Mouse (Mus musculus) liver, embryonic 11.5 days (tissue): ENCODE data around the gene 4930503B20Rik. TPM values are rescaled to one million over a fixed set of nuclear protein-coding genes. Genes with fewer than 3 reads are reported as not detected.

Experiments
- ATAC-seq: fragments of 200-750 bp; cut with Nextera tagmentation; replicated peaks from 2 replicates; pipeline ENCODE4 v1.8.0; 2017; ENCODE audit warnings: moderate number of reproducible peaks, mild to moderate bottlenecking, moderate TSS enrichment, moderate library complexity; ENCODE audit not compliant: low FRiP score
- DNase-seq: peaks from one replicate; pipeline ENCODE4 v3.0.0-alpha.2; 2017; ENCODE audit warnings: low spot score
- H3K27ac ChIP-seq: fragments of 300-500 bp; sonication (generic); 2 replicates; pipeline ENCODE4 v1.5.1; 2014; ENCODE audit warnings: mild to moderate bottlenecking, low read depth, low read length, control low read depth
- H3K27me3 ChIP-seq: fragments of 300-500 bp; sonication (generic); replicated peaks from 2 replicates; pipeline ENCODE4 v1.6.1; 2014; ENCODE audit warnings: low read length, mixed read lengths; ENCODE audit not compliant: control insufficient read depth, insufficient read depth
- H3K36me3 ChIP-seq: fragments of 300-500 bp; sonication (generic); 2 replicates; pipeline ENCODE4 v1.6.1; 2014; ENCODE audit warnings: mild to moderate bottlenecking, low read length, moderate library complexity, mixed read lengths; ENCODE audit not compliant: control insufficient read depth, insufficient read depth
- H3K4me1 ChIP-seq: fragments of 300-500 bp; sonication (generic); replicated peaks from 2 replicates; pipeline ENCODE4 v1.6.1; 2014; ENCODE audit warnings: low read length, mixed read lengths; ENCODE audit not compliant: control insufficient read depth, insufficient read depth
- H3K4me2 ChIP-seq: fragments of 300-500 bp; sonication (generic); 2 replicates; pipeline ENCODE4 v1.6.1; 2014; ENCODE audit warnings: mild to moderate bottlenecking, control low read depth, moderate library complexity
- H3K4me3 ChIP-seq: fragments of 300-500 bp; sonication (generic); 2 replicates; pipeline ENCODE4 v1.5.1; 2014; ENCODE audit warnings: low read depth, low read length, control low read depth
- H3K9ac ChIP-seq: fragments of 300-500 bp; sonication (generic); 2 replicates; pipeline ENCODE4 v1.6.1; 2014; ENCODE audit warnings: low read depth, low read length, control low read depth
- H3K9me3 ChIP-seq: fragments of 300-500 bp; sonication (generic); 2 replicates; pipeline ENCODE4 v1.6.1; 2016; ENCODE audit warnings: low read length, inconsistent platforms, mixed read lengths; ENCODE audit not compliant: control insufficient read depth
- WGBS: fragments of 180-500 bp; shearing (Covaris S2); extraction: QIAGEN DNeasy Blood & Tissue Kit; methylation state at CpG from one replicate; pipeline ENCODE4 v1.1.7; 2014; 5-methylcytosine and 5-hydroxymethylcytosine counted together
- polyA plus RNA-seq: library from polyadenylated mRNA; unstranded; fragments of >200 nt; fragmentation: Nextera tagmentation; extraction: Ambion mirVana; gene quantifications from 2 replicates; pipeline ENCODE4 v1.2.1, GENCODE M21; 2014

4930503B20Rik gene
- polyA plus RNA-seq, 1 experiment from 2014 or later, result not detected

- no peak for ATAC-seq
- Histone ChIP-seq H3K9ac (no peak overlapping the region), H3K9me3 (no peaks in the 10 kb centered on the region), H3K4me1 (peaks cover 10% of the 10 kb centered on the region), H3K4me2 (no peak overlapping the region), H3K4me3 (no peak overlapping the region), H3K27ac (no peak overlapping the region), H3K27me3 (no peaks in the 10 kb centered on the region), H3K36me3 (no peaks in the 10 kb centered on the region)
- DNase-seq, result no peak
- WGBS, result 91% methylated on average over 5 of the region's 5 CpGs
These were observed 8.2 kb upstream of the 4930503B20Rik start for GRCm38 (mm10) chr3:146659321-146659720.

GRCm38 (mm10) chr3:146658061-146658639, 7.0 kb upstream of the 4930503B20Rik start:
- Histone ChIP-seq H3K4me1 (peaks cover 20% of the 10 kb centered on the region), H3K9me3 (no peaks in the 10 kb centered on the region), H3K27me3 (no peaks in the 10 kb centered on the region), H3K9ac (no peak overlapping the region), H3K4me3 (no peak overlapping the region), H3K36me3 (no peaks in the 10 kb centered on the region), H3K4me2 (no peak overlapping the region), H3K27ac (no peak overlapping the region)
- DNase-seq (no peak), ATAC-seq (no peak)
- WGBS, result 82% methylated on average over 1 of the region's 1 CpGs

GRCm38 (mm10) chr3:146657433-146657832, 6.3 kb upstream of the 4930503B20Rik start:
- Histone ChIP-seq H3K27ac (no peak overlapping the region), H3K27me3 (no peaks in the 10 kb centered on the region), H3K9me3 (no peaks in the 10 kb centered on the region), H3K36me3 (no peaks in the 10 kb centered on the region), H3K4me3 (no peak overlapping the region), H3K4me2 (no peak overlapping the region), H3K9ac (no peak overlapping the region), H3K4me1 (peaks cover 20% of the 10 kb centered on the region)
- DNase-seq (no peak), ATAC-seq (no peak)
- 86% methylated on average over 5 of the region's 5 CpGs for WGBS

GRCm38 (mm10) chr3:146655111-146655577, 4.0 kb upstream of the 4930503B20Rik start:
- no peaks in the 10 kb centered on the region for H3K27me3 ChIP-seq
- 40% methylated on average over 2 of the region's 2 CpGs for WGBS
- H3K9ac ChIP-seq, result no peak overlapping the region
- ATAC-seq (peak; percentile 63), DNase-seq (peak; percentile 53)
- H3K4me2 ChIP-seq, result peak overlapping the region; percentile 33
- no peak overlapping the region for H3K4me3 ChIP-seq
- H3K36me3 ChIP-seq, result no peaks in the 10 kb centered on the region
- no peaks in the 10 kb centered on the region for H3K9me3 ChIP-seq
- H3K27ac ChIP-seq, result peak overlapping the region; percentile 80
- H3K4me1 ChIP-seq, result peaks cover 20% of the 10 kb centered on the region

- 38% methylated on average over 6 of the region's 6 CpGs for WGBS
- H3K9ac ChIP-seq, result peak overlapping the region; percentile 1; the same call in 1 of the 2 replicates
- peaks cover 20% of the 10 kb centered on the region for H3K4me1 ChIP-seq
- no peaks in the 10 kb centered on the region for H3K9me3 ChIP-seq
- no peak overlapping the region for H3K4me3 ChIP-seq
- no peaks in the 10 kb centered on the region for H3K27me3 ChIP-seq
- 0 out of 2 replicates have a peak overlapping the region, but pooled peaks have one; percentile 46 for H3K27ac ChIP-seq
- no peaks in the 10 kb centered on the region for H3K36me3 ChIP-seq
- H3K4me2 ChIP-seq, result peak overlapping the region; percentile 32
- ATAC-seq, result peak; percentile 94
- peak; percentile 41 for DNase-seq
These were observed 2.6 kb upstream of the 4930503B20Rik start for GRCm38 (mm10) chr3:146653692-146654091.

GRCm38 (mm10) chr3:146652431-146652830, 1.3 kb upstream of the 4930503B20Rik start:
- 87% methylated on average over 5 of the region's 5 CpGs for WGBS
- Histone ChIP-seq H3K4me1 (peaks cover 20% of the 10 kb centered on the region), H3K27me3 (no peaks in the 10 kb centered on the region), H3K9ac (no peak overlapping the region), H3K27ac (no peak overlapping the region), H3K4me3 (no peak overlapping the region), H3K36me3 (no peaks in the 10 kb centered on the region), H3K9me3 (no peaks in the 10 kb centered on the region), H3K4me2 (no peak overlapping the region)
- ATAC-seq (no peak), DNase-seq (no peak)

GRCm38 (mm10) chr3:146650716-146651115, 401 bp downstream of the 4930503B20Rik start:
- Histone ChIP-seq H3K36me3 (no peaks in the 10 kb centered on the region), H3K9me3 (no peaks in the 10 kb centered on the region), H3K9ac (no peak overlapping the region), H3K4me3 (no peak overlapping the region), H3K27me3 (no peaks in the 10 kb centered on the region), H3K4me2 (no peak overlapping the region), H3K27ac (no peak overlapping the region), H3K4me1 (peaks cover 20% of the 10 kb centered on the region)
- DNase-seq (no peak), ATAC-seq (no peak)
- WGBS, result 80% methylated on average over 10 of the region's 10 CpGs

- ATAC-seq (no peak), DNase-seq (no peak)
- H3K4me2 ChIP-seq, result no peak overlapping the region
- H3K4me3 ChIP-seq, result no peak overlapping the region
- H3K9me3 ChIP-seq, result no peaks in the 10 kb centered on the region
- H3K36me3 ChIP-seq, result no peaks in the 10 kb centered on the region
- peaks cover 10% of the 10 kb centered on the region for H3K4me1 ChIP-seq
- H3K27me3 ChIP-seq, result no peaks in the 10 kb centered on the region
- no peak overlapping the region for H3K27ac ChIP-seq
- 84% methylated on average over 10 of the region's 10 CpGs for WGBS
- no peak overlapping the region for H3K9ac ChIP-seq
These were observed 1.7 kb downstream of the 4930503B20Rik start for GRCm38 (mm10) chr3:146649311-146649894.
